Mouse (Mus musculus): Measurements from ENCODE around the gene Hrh2. TPM values are rescaled to one million over a fixed set of nuclear protein-coding genes. Genes with fewer than 3 reads are reported as not detected.

Hrh2 gene
- 0.09 and 0.10 TPM in 2 replicates for polyA plus RNA-seq (2012; rRNA removed)
- 0.11 TPM in 1 of 2 replicates, not detected in the other for polyA plus RNA-seq (2014; fragmentation: Nextera tagmentation; extraction: Ambion mirVana)

- Histone ChIP-seq H3K4me3 (ENCODE audit: insufficient read depth in 1 of 2, low read depth in 2 of 2, low read length in 2 of 2) (no peak within 1 kb of the TSS), H3K4me1 (replicated peaks; ENCODE audit: control insufficient read depth in 2 of 2, insufficient read depth in 2 of 2, low read length in 1 of 2) (no peaks in the 10 kb centered on the region), H3K36me3 (replicated peaks; ENCODE audit: control insufficient read depth, insufficient read depth, low read depth) (no peaks in the 10 kb centered on the region), H3K27me3 (ENCODE audit: control insufficient read depth, insufficient read depth, low read length) (no peaks in the 10 kb centered on the region; the same call in none of the 2 replicates), H3K27ac (no peak within 1 kb of the TSS), H3K9ac (replicated peaks) (no peak within 1 kb of the TSS), H3K9me3 (ENCODE audit: control insufficient read depth, low read length) (no peaks in the 10 kb centered on the region), H3K4me2 (ENCODE audit: low read depth) (no peak within 1 kb of the TSS; the same call in 1 of the 2 replicates)
- no peak for DNase-seq (ENCODE audit: low read depth in 3 of 3, low spot score in 3 of 3)
- TF ChIP-seq CTCF (IDR thresholded peaks at IDR 0.05; ENCODE audit: low read depth) (no peak), EP300 (IDR thresholded peaks at IDR 0.05; ENCODE audit: low read depth) (no peak)
- WGBS (ENCODE audit: insufficient replicate concordance): 3% methylated on average over 31 of the region's 31 CpGs
- no peak for ATAC-seq (ENCODE audit: insufficient read depth)
These were observed at the start of gene Hrh2 for GRCm38 (mm10) chr13:54192021-54192481. Hrh2 (plus strand) TSS chr13:54192129.

GRCm38 (mm10) chr13:54143788-54144187, 48.1 kb upstream of the Hrh2 start:
- WGBS (ENCODE audit: insufficient replicate concordance): 13% methylated on average over 5 of the region's 5 CpGs
- Histone ChIP-seq H3K36me3 (replicated peaks; ENCODE audit: control insufficient read depth, insufficient read depth, low read depth) (no peaks in the 10 kb centered on the region), H3K4me1 (replicated peaks; ENCODE audit: control insufficient read depth in 2 of 2, insufficient read depth in 2 of 2, low read length in 1 of 2) (no peaks in the 10 kb centered on the region), H3K27me3 (ENCODE audit: control insufficient read depth, insufficient read depth, low read length) (no peaks in the 10 kb centered on the region), H3K9ac (replicated peaks) (no peak overlapping the region), H3K4me3 (ENCODE audit: insufficient read depth in 1 of 2, low read depth in 2 of 2, low read length in 2 of 2) (no peak overlapping the region), H3K9me3 (ENCODE audit: control insufficient read depth, low read length) (no peaks in the 10 kb centered on the region), H3K27ac (no peak overlapping the region), H3K4me2 (ENCODE audit: low read depth) (no peak overlapping the region)
- DNase-seq (ENCODE audit: low read depth in 3 of 3, low spot score in 3 of 3): no peak
- no peak for TF ChIP-seq CTCF (IDR thresholded peaks at IDR 0.05; ENCODE audit: low read depth)
- ATAC-seq (ENCODE audit: insufficient read depth): no peak

DNA sequence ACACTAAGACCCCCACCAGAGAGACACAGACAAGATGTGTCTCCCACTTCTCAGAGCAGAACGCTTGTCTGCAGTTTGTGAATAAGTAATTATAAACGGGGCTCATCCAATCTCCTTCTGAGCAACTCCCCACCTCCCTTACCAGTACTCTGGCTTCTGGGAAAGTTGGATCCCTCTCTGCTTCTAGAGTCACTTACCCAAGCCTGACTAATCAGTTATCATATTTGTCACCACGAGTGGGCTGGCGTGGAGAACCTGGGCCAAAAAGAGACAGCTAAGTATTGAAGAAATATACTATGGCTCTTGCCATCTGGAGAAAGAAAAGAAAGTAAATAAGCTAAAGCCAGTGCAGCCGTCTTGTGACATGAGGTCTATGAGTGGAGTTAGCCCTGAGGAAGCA, 47.3 kb upstream of the Hrh2 start:
- H3K9me3 ChIP-seq (ENCODE audit: control insufficient read depth, low read length): no peaks in the 10 kb centered on the region
- H3K4me3 ChIP-seq (ENCODE audit: insufficient read depth in 1 of 2, low read depth in 2 of 2, low read length in 2 of 2): no peak overlapping the region
- H3K9ac ChIP-seq (replicated peaks): no peak overlapping the region
- ATAC-seq (ENCODE audit: insufficient read depth) (no peak), DNase-seq (ENCODE audit: low read depth in 3 of 3, low spot score in 3 of 3) (no peak)
- H3K4me1 ChIP-seq (replicated peaks; ENCODE audit: control insufficient read depth in 2 of 2, insufficient read depth in 2 of 2, low read length in 1 of 2): no peaks in the 10 kb centered on the region
- TF ChIP-seq EP300 (IDR thresholded peaks at IDR 0.05; ENCODE audit: low read depth) (no peak), CTCF (IDR thresholded peaks at IDR 0.05; ENCODE audit: low read depth) (no peak)
- no peak overlapping the region for H3K27ac ChIP-seq
- no peaks in the 10 kb centered on the region for H3K27me3 ChIP-seq (ENCODE audit: control insufficient read depth, insufficient read depth, low read length)
- H3K36me3 ChIP-seq (replicated peaks; ENCODE audit: control insufficient read depth, insufficient read depth, low read depth): no peaks in the 10 kb centered on the region
- H3K4me2 ChIP-seq (ENCODE audit: low read depth): no peak overlapping the region
- WGBS (ENCODE audit: insufficient replicate concordance): 48% methylated on average over 5 of the region's 5 CpGs

DNA sequence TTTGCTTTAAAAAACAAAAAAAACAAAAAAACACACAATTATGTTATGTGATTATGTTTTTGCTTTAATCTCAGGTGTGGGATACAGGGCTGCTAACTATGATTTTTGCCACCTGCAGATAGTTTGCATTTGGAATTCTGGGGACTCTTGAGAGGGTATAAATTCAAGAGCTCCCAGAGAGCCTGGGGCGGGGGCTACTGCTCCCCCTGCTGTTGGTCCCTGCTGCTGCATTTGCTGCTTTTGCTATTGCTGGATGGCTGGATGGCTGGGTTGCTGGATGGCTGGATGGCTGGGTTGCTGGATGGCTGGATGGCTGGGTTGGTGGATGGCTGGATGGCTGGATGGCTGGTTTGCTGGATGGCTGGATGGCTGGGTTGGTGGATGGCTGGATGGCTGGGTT, 44.6 kb upstream of the Hrh2 start:
- Histone ChIP-seq H3K27ac (no peak overlapping the region), H3K36me3 (replicated peaks; ENCODE audit: control insufficient read depth, insufficient read depth, low read depth) (no peaks in the 10 kb centered on the region), H3K9me3 (ENCODE audit: control insufficient read depth, low read length) (no peaks in the 10 kb centered on the region), H3K4me1 (replicated peaks; ENCODE audit: control insufficient read depth in 2 of 2, insufficient read depth in 2 of 2, low read length in 1 of 2) (no peaks in the 10 kb centered on the region), H3K9ac (replicated peaks) (no peak overlapping the region), H3K27me3 (ENCODE audit: control insufficient read depth, insufficient read depth, low read length) (no peaks in the 10 kb centered on the region), H3K4me2 (ENCODE audit: low read depth) (no peak overlapping the region), H3K4me3 (ENCODE audit: insufficient read depth in 1 of 2, low read depth in 2 of 2, low read length in 2 of 2) (no peak overlapping the region)
- no peak for ATAC-seq (ENCODE audit: insufficient read depth)
- TF ChIP-seq EP300 (IDR thresholded peaks at IDR 0.05; ENCODE audit: low read depth) (no peak), CTCF (IDR thresholded peaks at IDR 0.05; ENCODE audit: low read depth) (peak; percentile 39)
- 44% methylated on average over 1 of the region's 1 CpGs for WGBS (ENCODE audit: insufficient replicate concordance)
- DNase-seq (ENCODE audit: low read depth in 3 of 3, low spot score in 3 of 3): no peak

GRCm38 (mm10) chr13:54152421-54152820, 39.5 kb upstream of the Hrh2 start:
- H3K4me3 ChIP-seq (ENCODE audit: insufficient read depth in 1 of 2, low read depth in 2 of 2, low read length in 2 of 2): no peak overlapping the region
- H3K4me1 ChIP-seq (replicated peaks; ENCODE audit: control insufficient read depth in 2 of 2, insufficient read depth in 2 of 2, low read length in 1 of 2): no peaks in the 10 kb centered on the region
- no peak overlapping the region for H3K4me2 ChIP-seq (ENCODE audit: low read depth)
- H3K27me3 ChIP-seq (ENCODE audit: control insufficient read depth, insufficient read depth, low read length): no peaks in the 10 kb centered on the region
- ATAC-seq (ENCODE audit: insufficient read depth) (no peak), DNase-seq (ENCODE audit: low read depth in 3 of 3, low spot score in 3 of 3) (no peak)
- no peaks in the 10 kb centered on the region for H3K9me3 ChIP-seq (ENCODE audit: control insufficient read depth, low read length)
- no peak overlapping the region for H3K27ac ChIP-seq
- 60% methylated on average over 1 of the region's 1 CpGs for WGBS (ENCODE audit: insufficient replicate concordance)
- TF ChIP-seq EP300 (IDR thresholded peaks at IDR 0.05; ENCODE audit: low read depth) (no peak), CTCF (IDR thresholded peaks at IDR 0.05; ENCODE audit: low read depth) (0 out of 2 replicates have a peak, but pooled peaks have one; percentile 11)
- no peaks in the 10 kb centered on the region for H3K36me3 ChIP-seq (replicated peaks; ENCODE audit: control insufficient read depth, insufficient read depth, low read depth)
- no peak overlapping the region for H3K9ac ChIP-seq (replicated peaks)
